Mouse (Mus musculus) stomach, postnatal 0 days (tissue): ENCODE results near the gene Gimap8. TPM values are rescaled to one million over a fixed set of nuclear protein-coding genes. Genes with fewer than 3 reads are reported as not detected.

ENCODE experiments used
- ATAC-seq: fragments of 200-750 bp; cut with Nextera tagmentation; 2 replicates; pipeline ENCODE4 v1.8.0; 2017; ENCODE audit not compliant: low FRiP score, low TSS enrichment
- DNase-seq: peaks from one replicate; pipeline ENCODE4 v3.0.0-alpha.2; 2016; ENCODE audit warnings: low spot score
- H3K27ac ChIP-seq: fragments of 300-500 bp; sonication (generic); replicated peaks from 2 replicates; pipeline ENCODE4 v1.5.1; 2014; ENCODE audit warnings: mild to moderate bottlenecking, control low read depth
- H3K27me3 ChIP-seq: fragments of 300-500 bp; sonication (generic); 2 replicates; pipeline ENCODE4 v1.6.1; 2014; ENCODE audit warnings: low read length; ENCODE audit not compliant: control insufficient read depth, insufficient read depth
- H3K36me3 ChIP-seq: fragments of 300-500 bp; sonication (generic); 2 replicates; pipeline ENCODE4 v1.6.1; 2014; ENCODE audit warnings: low read length, mixed read lengths; ENCODE audit not compliant: control insufficient read depth, insufficient read depth
- H3K4me1 ChIP-seq: fragments of 300-500 bp; sonication (generic); replicated peaks from 2 replicates; pipeline ENCODE4 v1.6.1; 2014; ENCODE audit warnings: antibody characterized with exemption; ENCODE audit not compliant: control insufficient read depth, insufficient read depth
- H3K4me2 ChIP-seq: fragments of 300-500 bp; sonication (generic); replicated peaks from 2 replicates; pipeline ENCODE4 v1.6.1; 2014; ENCODE audit warnings: low read depth, mild to moderate bottlenecking, control low read depth, moderate library complexity
- H3K4me3 ChIP-seq: fragments of 300-500 bp; sonication (generic); 2 replicates; pipeline ENCODE4 v1.5.1; 2014; ENCODE audit warnings: low read depth, low read length, control low read depth
- H3K9ac ChIP-seq: fragments of 300-500 bp; sonication (generic); 2 replicates; pipeline ENCODE4 v1.6.1; 2014; ENCODE audit warnings: mild to moderate bottlenecking, low read length, control low read depth, mixed read lengths
- H3K9me3 ChIP-seq: fragments of 300-500 bp; sonication (generic); 2 replicates; pipeline ENCODE4 v1.6.1; 2016; ENCODE audit warnings: low read length; ENCODE audit not compliant: control insufficient read depth
- CTCF ChIP-seq: IDR thresholded peaks from 2 replicates; pipeline ENCODE4 v1.5.1; 2016; ENCODE audit warnings: antibody characterized with exemption, low read depth, mild to moderate bottlenecking, moderate library complexity
- EP300 ChIP-seq: optimal IDR thresholded peaks from 2 replicates; pipeline ENCODE3; 2016; ENCODE audit warnings: antibody characterized with exemption
- WGBS: fragments of 180-500 bp; shearing (Covaris S2); extraction: QIAGEN DNeasy Blood & Tissue Kit; methylation state at CpG from one replicate; pipeline ENCODE4 v1.1.7; 2014; 5-methylcytosine and 5-hydroxymethylcytosine counted together
- polyA plus RNA-seq: library from polyadenylated mRNA; unstranded; fragments of >200 nt; fragmentation: Nextera tagmentation; extraction: Ambion mirVana; gene quantifications from 2 replicates; pipeline ENCODE4 v1.2.1, GENCODE M21; 2015

The Gimap8 gene
- polyA plus RNA-seq, 1 experiment from 2014 or later, result 0.74 TPM

DNA sequence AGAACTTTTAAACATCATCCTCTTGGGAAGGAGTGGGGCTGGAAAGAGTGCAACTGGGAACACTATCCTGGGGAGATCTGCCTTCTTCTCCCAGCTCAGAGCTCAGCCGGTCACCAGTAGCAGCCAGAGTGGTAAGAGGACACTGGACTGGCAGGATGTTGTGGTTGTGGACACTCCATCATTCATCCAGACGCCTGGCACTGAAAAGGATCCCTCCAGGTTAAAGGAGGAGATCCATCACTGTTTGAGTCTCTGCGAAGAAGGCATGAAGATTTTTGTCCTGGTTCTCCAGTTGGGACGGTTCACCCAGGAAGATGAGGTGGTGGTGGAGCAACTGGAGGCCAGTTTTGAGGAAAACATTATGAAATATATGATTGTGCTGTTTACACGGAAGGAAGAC is 11.7 kb downstream of the Gimap8 start:
- ATAC-seq, result no peak
- Histone ChIP-seq H3K4me1 (no peaks in the 10 kb centered on the region), H3K27me3 (no peaks in the 10 kb centered on the region), H3K9ac (no peak overlapping the region), H3K27ac (no peak overlapping the region), H3K36me3 (no peaks in the 10 kb centered on the region), H3K4me2 (no peak overlapping the region), H3K4me3 (no peak overlapping the region), H3K9me3 (no peaks in the 10 kb centered on the region)
- no peak for TF ChIP-seq CTCF
- no peak for TF ChIP-seq EP300
- DNase-seq, result no peak
- 54% methylated on average over 5 of the region's 5 CpGs for WGBS

DNA sequence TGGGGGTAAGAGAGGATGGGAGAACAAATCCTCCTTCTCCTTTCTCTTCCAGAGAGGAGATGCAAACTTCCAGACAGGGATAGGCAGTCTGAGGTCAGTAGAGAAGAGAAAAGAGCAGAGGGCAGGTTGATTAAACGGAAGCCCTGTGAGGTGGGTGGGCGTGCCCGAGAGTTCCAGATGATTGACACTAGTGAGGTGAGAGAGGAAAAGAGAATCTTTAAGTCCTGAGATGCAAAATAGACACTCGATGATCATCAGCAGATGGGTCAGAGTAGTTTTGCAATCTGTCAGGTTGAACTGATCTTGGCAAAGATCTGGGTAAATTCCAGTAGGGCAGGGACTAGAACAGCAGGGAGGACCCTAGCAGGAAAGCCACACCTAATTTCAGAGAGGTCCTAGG is 17.7 kb downstream of the Gimap8 start:
- WGBS, result 69% methylated on average over 4 of the region's 4 CpGs
- DNase-seq, result no peak

DNA sequence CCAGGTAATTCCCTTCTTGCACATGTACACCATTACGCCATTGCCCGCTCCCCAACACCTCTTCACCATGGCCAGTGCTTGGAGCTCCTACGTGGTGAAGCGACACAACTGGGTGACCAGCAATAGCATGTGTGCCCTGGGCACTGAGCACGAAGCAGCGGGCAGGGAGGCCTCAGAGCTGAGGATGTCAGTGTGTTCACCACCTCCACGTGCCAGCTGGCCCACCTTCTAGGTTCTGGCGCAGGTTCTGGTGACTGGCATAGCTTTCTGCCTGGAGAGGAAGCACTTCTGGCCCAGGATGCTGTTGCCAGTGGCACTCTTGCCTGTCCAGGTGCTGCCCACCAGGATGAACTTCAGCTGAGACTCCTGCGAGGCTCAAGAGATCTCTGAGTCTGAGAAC is 18.4 kb downstream of the Gimap8 start:
- ATAC-seq (no peak), DNase-seq (no peak)
- TF ChIP-seq CTCF (no peak), EP300 (no peak)
- Histone ChIP-seq H3K36me3 (no peaks in the 10 kb centered on the region), H3K27me3 (no peaks in the 10 kb centered on the region), H3K27ac (no peak overlapping the region), H3K9me3 (no peaks in the 10 kb centered on the region), H3K9ac (no peak overlapping the region), H3K4me2 (no peak overlapping the region), H3K4me1 (no peaks in the 10 kb centered on the region), H3K4me3 (no peak overlapping the region)
- WGBS, result 90% methylated on average over 9 of the region's 9 CpGs

More for the DNA sequence above, 17.7 kb downstream of the Gimap8 start:
- TF ChIP-seq CTCF (no peak), EP300 (no peak)
- H3K9me3 ChIP-seq, result no peaks in the 10 kb centered on the region
- H3K4me2 ChIP-seq, result no peak overlapping the region
- no peak overlapping the region for H3K4me3 ChIP-seq
- no peak overlapping the region for H3K27ac ChIP-seq
- ATAC-seq, result no peak
- H3K36me3 ChIP-seq, result no peaks in the 10 kb centered on the region
- no peaks in the 10 kb centered on the region for H3K4me1 ChIP-seq
- no peaks in the 10 kb centered on the region for H3K27me3 ChIP-seq
- no peak overlapping the region for H3K9ac ChIP-seq

DNA sequence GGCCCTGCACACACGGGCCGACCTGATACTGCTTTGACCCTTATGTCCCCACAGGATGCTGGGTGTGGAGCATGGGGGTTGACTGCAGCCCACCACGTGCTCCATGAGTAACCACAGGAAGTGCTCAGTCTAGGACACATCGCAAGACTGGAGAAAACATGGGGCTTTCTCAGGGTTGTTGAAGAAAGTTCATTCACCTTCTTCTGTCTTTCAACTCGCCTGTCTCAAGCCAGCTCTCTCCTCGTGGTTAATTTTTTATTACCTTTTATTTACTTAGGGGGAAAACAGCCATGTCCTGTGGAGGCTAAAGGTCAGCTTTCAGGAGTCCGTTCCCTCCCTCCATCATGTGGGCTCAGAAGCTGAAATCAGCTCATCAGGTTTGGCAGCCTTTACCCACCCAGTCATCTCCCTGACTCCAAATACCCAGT is 19.1 kb downstream of the Gimap8 start:
- ATAC-seq (no peak; the same call in 1 of the 2 replicates), DNase-seq (no peak)
- Histone ChIP-seq H3K4me2 (no peak overlapping the region), H3K4me3 (no peak overlapping the region), H3K4me1 (no peaks in the 10 kb centered on the region), H3K27me3 (no peaks in the 10 kb centered on the region), H3K27ac (no peak overlapping the region), H3K9ac (no peak overlapping the region), H3K36me3 (no peaks in the 10 kb centered on the region), H3K9me3 (no peaks in the 10 kb centered on the region)
- TF ChIP-seq CTCF, result no peak
- TF ChIP-seq EP300, result no peak
- 24% methylated on average over 7 of the region's 7 CpGs for WGBS

DNA sequence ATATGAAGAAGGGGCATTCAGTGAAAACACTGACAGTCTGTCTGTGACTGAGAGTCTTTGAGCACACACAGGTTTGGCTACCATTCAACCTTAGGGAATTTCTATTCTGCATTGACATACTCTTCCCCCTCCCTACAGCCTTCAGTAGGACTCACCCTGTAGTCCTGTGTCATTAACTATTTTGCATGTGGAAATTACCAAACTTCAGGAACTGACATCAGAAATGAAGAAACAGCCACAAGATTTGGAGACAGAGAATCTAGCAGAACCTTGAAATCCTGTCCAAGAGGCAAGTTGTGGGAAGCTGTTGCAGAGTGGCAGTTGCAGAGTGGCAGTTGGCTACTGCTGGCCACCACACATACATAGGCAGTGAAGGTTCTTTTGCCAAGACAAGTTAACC is 21.0 kb downstream of the Gimap8 start:
- TF ChIP-seq CTCF, result no peak
- TF ChIP-seq EP300, result no peak
- H3K9me3 ChIP-seq, result no peaks in the 10 kb centered on the region
- no peaks in the 10 kb centered on the region for H3K36me3 ChIP-seq
- ATAC-seq (no peak), DNase-seq (no peak)
- H3K4me3 ChIP-seq, result no peak overlapping the region
- no peak overlapping the region for H3K9ac ChIP-seq
- no peaks in the 10 kb centered on the region for H3K4me1 ChIP-seq
- H3K27ac ChIP-seq, result no peak overlapping the region
- no peak overlapping the region for H3K4me2 ChIP-seq
- no peaks in the 10 kb centered on the region for H3K27me3 ChIP-seq

DNA sequence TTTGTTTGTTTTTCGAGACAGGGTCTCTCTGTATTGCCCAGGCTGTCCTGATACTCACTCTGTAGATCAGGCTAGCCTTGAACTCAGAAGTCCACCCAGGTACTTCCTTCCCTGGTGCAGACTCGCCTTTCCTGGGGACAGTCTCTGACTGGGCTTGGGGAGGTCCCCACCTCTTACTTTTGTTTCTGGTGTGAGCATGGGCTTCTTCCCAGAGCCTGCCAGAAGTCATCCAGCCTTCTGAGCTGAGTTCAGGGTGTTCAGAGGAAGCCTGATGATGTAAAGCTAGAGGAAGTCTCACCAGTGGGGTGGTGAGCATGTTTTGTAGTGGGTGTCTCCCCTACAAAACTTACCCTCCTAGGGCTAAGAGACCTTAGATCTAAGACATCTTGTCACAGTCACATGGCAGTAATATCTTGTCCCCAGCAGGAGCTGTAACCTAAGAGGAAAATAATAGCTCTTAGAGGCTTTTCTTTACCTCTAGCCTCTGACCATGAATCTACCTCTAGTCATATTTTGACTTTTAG is 22.5 kb downstream of the Gimap8 start:
- no peaks in the 10 kb centered on the region for H3K27me3 ChIP-seq
- no peak overlapping the region for H3K4me3 ChIP-seq
- no peak for TF ChIP-seq CTCF
- TF ChIP-seq EP300, result no peak
- DNase-seq (peak; percentile 4), ATAC-seq (no peak)
- 58% methylated on average over 2 of the region's 2 CpGs for WGBS
- H3K36me3 ChIP-seq, result no peaks in the 10 kb centered on the region
- H3K4me1 ChIP-seq, result no peaks in the 10 kb centered on the region
- no peak overlapping the region for H3K9ac ChIP-seq
- H3K9me3 ChIP-seq, result no peaks in the 10 kb centered on the region
- no peak overlapping the region for H3K27ac ChIP-seq
- no peak overlapping the region for H3K4me2 ChIP-seq
